Mouse (Mus musculus): ENCODE data around the gene Pde4a. TPM values are rescaled to one million over a fixed set of nuclear protein-coding genes. Genes with fewer than 3 reads are reported as not detected.

Gene Pde4a
- polyA plus RNA-seq, 1 experiment from 2014 or later: 3.8 TPM

- Histone ChIP-seq H3K4me2 (ENCODE audit: low read depth, low read length) (no peak overlapping the region), H3K9me3 (replicated peaks; ENCODE audit: control insufficient read depth, low read length) (no peaks in the 10 kb centered on the region), H3K27ac (replicated peaks; ENCODE audit: low read depth, low read length) (no peak overlapping the region), H3K9ac (replicated peaks; ENCODE audit: low read length) (no peak overlapping the region), H3K36me3 (replicated peaks; ENCODE audit: control insufficient read depth, insufficient read depth, low read depth, low read length) (peaks cover 4% of the 10 kb centered on the region), H3K4me1 (ENCODE audit: control insufficient read depth, insufficient read depth, low read length) (no peaks in the 10 kb centered on the region), H3K4me3 (ENCODE audit: low read depth, low read length) (no peak overlapping the region), H3K27me3 (ENCODE audit: control insufficient read depth, insufficient read depth, low read length) (no peaks in the 10 kb centered on the region)
- DNase-seq (ENCODE audit: low spot score): no peak
- ATAC-seq (replicated peaks; ENCODE audit: insufficient number of reproducible peaks, low FRiP score, low TSS enrichment, low read depth): no peak
- WGBS: 47% methylated on average over 23 of the region's 23 CpGs
These were observed 66.0 kb downstream of the Pde4a start for GRCm38 (mm10) chr9:21231551-21231950.

GRCm38 (mm10) chr9:21232867-21233266, 67.4 kb downstream of the Pde4a start:
- Histone ChIP-seq H3K4me3 (ENCODE audit: low read depth, low read length) (no peak overlapping the region), H3K27ac (replicated peaks; ENCODE audit: low read depth, low read length) (no peak overlapping the region), H3K4me1 (ENCODE audit: control insufficient read depth, insufficient read depth, low read length) (peaks cover 7% of the 10 kb centered on the region; the same call in 1 of the 2 replicates), H3K27me3 (ENCODE audit: control insufficient read depth, insufficient read depth, low read length) (no peaks in the 10 kb centered on the region), H3K36me3 (replicated peaks; ENCODE audit: control insufficient read depth, insufficient read depth, low read depth, low read length) (peaks cover 6% of the 10 kb centered on the region), H3K4me2 (ENCODE audit: low read depth, low read length) (no peak overlapping the region), H3K9me3 (replicated peaks; ENCODE audit: control insufficient read depth, low read length) (no peaks in the 10 kb centered on the region), H3K9ac (replicated peaks; ENCODE audit: low read length) (no peak overlapping the region)
- ATAC-seq (replicated peaks; ENCODE audit: insufficient number of reproducible peaks, low FRiP score, low TSS enrichment, low read depth) (no peak), DNase-seq (ENCODE audit: low spot score) (no peak)
- 90% methylated on average over 5 of the region's 5 CpGs for WGBS

- H3K4me3 ChIP-seq (ENCODE audit: low read depth, low read length): no peak overlapping the region
- DNase-seq (ENCODE audit: low spot score) (no peak), ATAC-seq (replicated peaks; ENCODE audit: insufficient number of reproducible peaks, low FRiP score, low TSS enrichment, low read depth) (no peak)
- H3K9me3 ChIP-seq (replicated peaks; ENCODE audit: control insufficient read depth, low read length): no peaks in the 10 kb centered on the region
- H3K27ac ChIP-seq (replicated peaks; ENCODE audit: low read depth, low read length): no peak overlapping the region
- no peak overlapping the region for H3K4me2 ChIP-seq (ENCODE audit: low read depth, low read length)
- no peaks in the 10 kb centered on the region for H3K27me3 ChIP-seq (ENCODE audit: control insufficient read depth, insufficient read depth, low read length)
- H3K9ac ChIP-seq (replicated peaks; ENCODE audit: low read length): no peak overlapping the region
- peaks cover 6% of the 10 kb centered on the region for H3K36me3 ChIP-seq (replicated peaks; ENCODE audit: control insufficient read depth, insufficient read depth, low read depth, low read length)
- WGBS: 86% methylated on average over 29 of the region's 29 CpGs
- H3K4me1 ChIP-seq (ENCODE audit: control insufficient read depth, insufficient read depth, low read length): peaks cover 7% of the 10 kb centered on the region; the same call in 1 of the 2 replicates
These were observed 67.9 kb downstream of the Pde4a start for GRCm38 (mm10) chr9:21233366-21233765.

- Histone ChIP-seq H3K36me3 (replicated peaks; ENCODE audit: control insufficient read depth, insufficient read depth, low read depth, low read length) (peaks cover 6% of the 10 kb centered on the region), H3K9me3 (replicated peaks; ENCODE audit: control insufficient read depth, low read length) (no peaks in the 10 kb centered on the region), H3K4me2 (ENCODE audit: low read depth, low read length) (no peak overlapping the region), H3K27ac (replicated peaks; ENCODE audit: low read depth, low read length) (no peak overlapping the region), H3K9ac (replicated peaks; ENCODE audit: low read length) (no peak overlapping the region), H3K4me1 (ENCODE audit: control insufficient read depth, insufficient read depth, low read length) (peaks cover 7% of the 10 kb centered on the region; the same call in 1 of the 2 replicates), H3K27me3 (ENCODE audit: control insufficient read depth, insufficient read depth, low read length) (no peaks in the 10 kb centered on the region), H3K4me3 (ENCODE audit: low read depth, low read length) (no peak overlapping the region)
- WGBS: 76% methylated on average over 28 of the region's 28 CpGs
- no peak for DNase-seq (ENCODE audit: low spot score)
- no peak for ATAC-seq (replicated peaks; ENCODE audit: insufficient number of reproducible peaks, low FRiP score, low TSS enrichment, low read depth)
These were observed 68.3 kb downstream of the Pde4a start for GRCm38 (mm10) chr9:21233805-21234204.

GRCm38 (mm10) chr9:21235341-21235740, 69.8 kb downstream of the Pde4a start:
- DNase-seq (ENCODE audit: low spot score): no peak
- Histone ChIP-seq H3K9me3 (replicated peaks; ENCODE audit: control insufficient read depth, low read length) (no peaks in the 10 kb centered on the region), H3K4me2 (ENCODE audit: low read depth, low read length) (no peak overlapping the region), H3K27me3 (ENCODE audit: control insufficient read depth, insufficient read depth, low read length) (no peaks in the 10 kb centered on the region), H3K27ac (replicated peaks; ENCODE audit: low read depth, low read length) (no peak overlapping the region), H3K4me1 (ENCODE audit: control insufficient read depth, insufficient read depth, low read length) (peaks cover 7% of the 10 kb centered on the region; the same call in 1 of the 2 replicates), H3K9ac (replicated peaks; ENCODE audit: low read length) (no peak overlapping the region), H3K36me3 (replicated peaks; ENCODE audit: control insufficient read depth, insufficient read depth, low read depth, low read length) (peaks cover 2% of the 10 kb centered on the region; the same call in 1 of the 2 replicates), H3K4me3 (ENCODE audit: low read depth, low read length) (no peak overlapping the region)
- WGBS: 91% methylated on average over 4 of the region's 4 CpGs
- ATAC-seq (replicated peaks; ENCODE audit: insufficient number of reproducible peaks, low FRiP score, low TSS enrichment, low read depth): no peak

- 81% methylated on average over 25 of the region's 25 CpGs for WGBS
- Histone ChIP-seq H3K4me3 (ENCODE audit: low read depth, low read length) (peak overlapping the region; percentile 94; the same call in 1 of the 2 replicates), H3K36me3 (replicated peaks; ENCODE audit: control insufficient read depth, insufficient read depth, low read depth, low read length) (peaks cover 2% of the 10 kb centered on the region; the same call in 1 of the 2 replicates), H3K9ac (replicated peaks; ENCODE audit: low read length) (peak overlapping the region; percentile 98; the same call in 1 of the 2 replicates), H3K4me1 (ENCODE audit: control insufficient read depth, insufficient read depth, low read length) (peaks cover 7% of the 10 kb centered on the region; the same call in 1 of the 2 replicates), H3K9me3 (replicated peaks; ENCODE audit: control insufficient read depth, low read length) (no peaks in the 10 kb centered on the region), H3K4me2 (ENCODE audit: low read depth, low read length) (peak overlapping the region; percentile 70), H3K27me3 (ENCODE audit: control insufficient read depth, insufficient read depth, low read length) (0 out of 2 replicates have a peak, but pooled peaks cover under 1% of the 10 kb centered on the region), H3K27ac (replicated peaks; ENCODE audit: low read depth, low read length) (no peak overlapping the region)
- DNase-seq (ENCODE audit: low spot score) (no peak), ATAC-seq (replicated peaks; ENCODE audit: insufficient number of reproducible peaks, low FRiP score, low TSS enrichment, low read depth) (no peak)
These were observed 71.5 kb downstream of the Pde4a start for GRCm38 (mm10) chr9:21236991-21237367.

- peak overlapping the region; percentile 94 for H3K4me3 ChIP-seq (ENCODE audit: low read depth, low read length)
- H3K27me3 ChIP-seq (ENCODE audit: control insufficient read depth, insufficient read depth, low read length): 0 out of 2 replicates have a peak, but pooled peaks cover 3% of the 10 kb centered on the region
- peaks cover 7% of the 10 kb centered on the region; the same call in 1 of the 2 replicates for H3K4me1 ChIP-seq (ENCODE audit: control insufficient read depth, insufficient read depth, low read length)
- peak overlapping the region; percentile 70 for H3K4me2 ChIP-seq (ENCODE audit: low read depth, low read length)
- peak overlapping the region; percentile 81; the same call in 1 of the 2 replicates for H3K27ac ChIP-seq (replicated peaks; ENCODE audit: low read depth, low read length)
- 0 out of 2 replicates have a peak, but pooled peaks have one; percentile 11 for ATAC-seq (replicated peaks; ENCODE audit: insufficient number of reproducible peaks, low FRiP score, low TSS enrichment, low read depth)
- H3K9me3 ChIP-seq (replicated peaks; ENCODE audit: control insufficient read depth, low read length): no peaks in the 10 kb centered on the region
- WGBS: 15% methylated on average over 19 of the region's 19 CpGs
- peaks cover 2% of the 10 kb centered on the region; the same call in 1 of the 2 replicates for H3K36me3 ChIP-seq (replicated peaks; ENCODE audit: control insufficient read depth, insufficient read depth, low read depth, low read length)
- peak; percentile 59 for DNase-seq (ENCODE audit: low spot score)
- H3K9ac ChIP-seq (replicated peaks; ENCODE audit: low read length): peak overlapping the region; percentile 98
These were observed 72.0 kb downstream of the Pde4a start for GRCm38 (mm10) chr9:21237368-21238003.
